Mouse (Mus musculus) heart, embryonic 10.5 days (tissue): ENCODE results near the gene Wee2. TPM values are rescaled to one million over a fixed set of nuclear protein-coding genes. Genes with fewer than 3 reads are reported as not detected.

Experiments
- DNase-seq: peaks from one replicate; pipeline ENCODE4 v3.0.0-alpha.2; 2017; ENCODE audit warnings: low spot score
- H3K27ac ChIP-seq: fragments of 300-500 bp; sonication (generic); 2 replicates; pipeline ENCODE4 v1.5.1; 2016; ENCODE audit warnings: mild to moderate bottlenecking
- H3K27me3 ChIP-seq: fragments of 300-500 bp; sonication (generic); 2 replicates; pipeline ENCODE4 v1.6.1; 2016; ENCODE audit warnings: mild to moderate bottlenecking; ENCODE audit not compliant: poor library complexity, insufficient read depth, severe bottlenecking
- H3K36me3 ChIP-seq: fragments of 300-500 bp; sonication (generic); 2 replicates; pipeline ENCODE4 v1.6.1; 2016; ENCODE audit warnings: mild to moderate bottlenecking, moderate library complexity
- H3K4me1 ChIP-seq: fragments of 300-500 bp; sonication (generic); 2 replicates; pipeline ENCODE4 v1.6.1; 2016; ENCODE audit warnings: mild to moderate bottlenecking
- H3K4me3 ChIP-seq: fragments of 300-500 bp; sonication (generic); 2 replicates; pipeline ENCODE4 v1.5.1; 2016; ENCODE audit warnings: mild to moderate bottlenecking, moderate library complexity
- H3K9me3 ChIP-seq: fragments of 300-500 bp; sonication (generic); 2 replicates; pipeline ENCODE4 v1.6.1; 2016; ENCODE audit warnings: mild to moderate bottlenecking, moderate library complexity
- WGBS: fragments of 180-500 bp; shearing (Covaris S2); methylation state at CpG from one replicate; pipeline ENCODE4 v1.1.7; 2016; 5-methylcytosine and 5-hydroxymethylcytosine counted together
- polyA plus RNA-seq: library from polyadenylated mRNA; unstranded; fragments of >200 nt; fragmentation: Nextera tagmentation; extraction: Ambion mirVana; gene quantifications from 2 replicates; pipeline ENCODE4 v1.2.1, GENCODE M21; 2016

Gene Wee2
- 0.04 TPM in 1 of 2 replicates, not detected in the other for polyA plus RNA-seq

DNA sequence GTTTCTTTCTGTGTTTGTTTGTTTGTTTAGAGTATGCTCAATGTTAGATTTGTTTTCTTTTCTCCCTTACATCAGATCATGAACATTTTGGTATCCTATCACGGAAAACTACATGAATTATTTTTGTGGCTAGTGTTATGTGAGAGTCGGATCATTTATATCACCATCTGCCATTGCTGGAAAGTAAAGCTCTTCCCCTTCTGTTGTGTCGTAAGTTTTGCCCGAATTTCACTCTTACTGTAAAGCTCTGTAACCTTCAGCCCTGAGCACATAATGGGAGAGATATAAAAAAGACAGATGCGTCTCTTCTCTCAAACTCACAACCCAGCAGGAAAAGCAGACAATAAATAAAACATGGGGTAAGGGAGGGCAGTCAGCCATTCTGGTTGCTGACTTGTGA lies at the start of gene Wee2:
Gene Wee2, plus strand, starts transcription at position 153 of the 400 bp plus-strand sequence.
- H3K27me3 ChIP-seq, result peaks cover 23% of the 10 kb centered on the region
- H3K9me3 ChIP-seq, result no peaks in the 10 kb centered on the region
- 77% methylated on average over 5 of the region's 5 CpGs for WGBS
- DNase-seq, result no peak
- peaks cover 5% of the 10 kb centered on the region; the same call in 1 of the 2 replicates for H3K4me1 ChIP-seq
- H3K27ac ChIP-seq, result no peak within 1 kb of the TSS
- no peaks in the 10 kb centered on the region for H3K36me3 ChIP-seq
- no peak within 1 kb of the TSS for H3K4me3 ChIP-seq

- 72% methylated on average over 1 of the region's 1 CpGs for WGBS
- Histone ChIP-seq H3K36me3 (0 out of 2 replicates have a peak, but pooled peaks cover 3% of the 10 kb centered on the region), H3K4me1 (peaks cover 9% of the 10 kb centered on the region; the same call in 1 of the 2 replicates), H3K9me3 (no peaks in the 10 kb centered on the region), H3K27me3 (no peaks in the 10 kb centered on the region), H3K4me3 (no peak overlapping the region), H3K27ac (no peak overlapping the region)
- DNase-seq, result no peak
Observed at GRCm38 (mm10) chr6:40390975-40391374, 47.9 kb upstream of the Wee2 start.

DNA sequence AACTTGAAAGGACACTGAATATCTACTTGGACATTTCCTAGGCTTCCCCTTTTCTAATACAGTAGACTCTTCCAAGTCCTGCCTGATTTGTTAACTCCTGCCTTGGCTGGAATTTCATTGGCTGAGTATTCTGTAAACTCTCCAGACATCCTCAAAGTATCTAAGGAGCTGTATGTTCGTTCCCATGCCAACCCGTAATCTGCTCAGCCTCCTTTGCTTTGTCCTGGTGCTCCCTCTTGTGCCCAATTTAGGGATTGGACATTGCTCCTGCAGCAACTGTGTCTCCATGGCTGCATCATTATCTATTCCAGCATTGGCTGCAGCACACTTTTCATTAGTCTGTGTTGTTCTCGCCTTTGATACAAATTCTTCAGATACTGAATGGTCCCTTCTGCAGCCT lies 45.7 kb upstream of the Wee2 start:
- peak; percentile 79 for DNase-seq
- Histone ChIP-seq H3K9me3 (no peaks in the 10 kb centered on the region), H3K4me1 (peaks cover 6% of the 10 kb centered on the region; the same call in 1 of the 2 replicates), H3K4me3 (no peak overlapping the region), H3K27ac (no peak overlapping the region), H3K27me3 (no peaks in the 10 kb centered on the region), H3K36me3 (peaks cover 14% of the 10 kb centered on the region)
- WGBS, result 28% methylated on average over 3 of the region's 3 CpGs

DNA sequence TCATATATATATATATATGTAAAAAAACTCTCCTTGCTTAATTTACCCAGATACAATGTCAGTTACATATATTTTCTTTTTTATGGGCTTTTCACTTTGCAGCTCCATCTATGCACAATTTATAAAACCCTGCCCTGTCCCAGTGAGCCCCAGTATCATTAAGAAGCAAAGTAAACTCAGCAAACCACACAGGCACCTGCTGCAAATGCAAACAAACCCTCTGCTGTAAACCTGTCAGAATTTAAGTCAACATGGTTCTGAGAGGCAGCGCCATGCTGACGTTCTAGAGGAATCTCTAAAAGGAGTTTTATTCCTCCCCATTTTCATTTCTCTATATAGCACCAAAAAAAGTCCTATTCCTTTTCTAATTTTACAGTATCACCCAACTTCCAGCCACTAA lies 36.9 kb upstream of the Wee2 start:
- Histone ChIP-seq H3K27ac (no peak overlapping the region), H3K27me3 (no peaks in the 10 kb centered on the region), H3K36me3 (peaks cover 68% of the 10 kb centered on the region), H3K9me3 (no peaks in the 10 kb centered on the region), H3K4me3 (no peak overlapping the region), H3K4me1 (no peaks in the 10 kb centered on the region)
- DNase-seq, result no peak
- WGBS, result 89% methylated on average over 2 of the region's 2 CpGs

- no peak for DNase-seq
- Histone ChIP-seq H3K27ac (no peak overlapping the region), H3K27me3 (no peaks in the 10 kb centered on the region), H3K4me3 (no peak overlapping the region), H3K36me3 (peaks cover 58% of the 10 kb centered on the region), H3K4me1 (no peaks in the 10 kb centered on the region), H3K9me3 (no peaks in the 10 kb centered on the region)
- WGBS, result 84% methylated on average over 4 of the region's 4 CpGs
Observed at GRCm38 (mm10) chr6:40403640-40404285, 35.1 kb upstream of the Wee2 start.

DNA sequence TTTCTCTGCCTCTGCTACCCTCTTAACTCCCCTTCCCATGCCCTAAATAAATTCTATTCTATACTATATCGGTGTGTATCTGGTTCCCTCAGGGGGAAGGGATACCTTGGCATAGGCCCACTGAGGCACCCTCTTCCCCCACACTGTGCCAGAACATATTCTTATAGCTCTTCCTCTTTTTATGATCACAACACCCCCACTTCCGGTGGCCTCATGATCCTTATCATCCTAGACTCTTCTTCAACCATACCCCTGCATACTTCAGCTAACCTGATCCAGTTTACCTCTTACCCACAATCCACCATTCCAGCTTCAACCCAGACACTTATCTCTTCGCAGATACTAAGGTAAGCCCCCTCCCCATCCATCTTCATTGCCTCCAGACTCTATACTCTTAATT lies 27.8 kb upstream of the Wee2 start:
- no peak for DNase-seq
- WGBS, result 84% methylated on average over 3 of the region's 3 CpGs
- Histone ChIP-seq H3K27ac (no peak overlapping the region), H3K9me3 (no peaks in the 10 kb centered on the region), H3K36me3 (peaks cover 19% of the 10 kb centered on the region), H3K4me1 (no peaks in the 10 kb centered on the region), H3K4me3 (no peak overlapping the region), H3K27me3 (no peaks in the 10 kb centered on the region)

DNA sequence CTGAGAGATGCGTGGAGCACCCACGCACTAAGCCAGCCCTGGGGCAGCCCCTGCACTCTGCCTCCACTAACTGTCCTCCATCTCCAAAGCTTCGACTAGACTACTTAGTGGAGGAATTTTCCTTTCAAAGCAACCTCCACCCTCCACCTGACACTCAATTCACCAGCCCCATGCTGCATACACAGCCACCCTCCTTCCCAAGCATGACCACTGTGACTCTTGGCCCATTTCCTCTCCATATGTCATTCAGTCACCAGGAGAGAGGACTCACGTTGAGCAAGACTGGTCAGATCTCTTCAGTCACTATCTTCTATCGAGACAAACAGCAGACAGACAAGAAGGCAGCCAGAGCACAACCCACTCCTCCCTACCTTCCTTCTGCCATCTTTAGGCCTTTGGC lies 25.8 kb upstream of the Wee2 start:
- WGBS, result 82% methylated on average over 5 of the region's 5 CpGs
- no peaks in the 10 kb centered on the region for H3K27me3 ChIP-seq
- H3K27ac ChIP-seq, result no peak overlapping the region
- peaks cover 5% of the 10 kb centered on the region; the same call in 1 of the 2 replicates for H3K36me3 ChIP-seq
- H3K4me3 ChIP-seq, result no peak overlapping the region
- no peaks in the 10 kb centered on the region for H3K9me3 ChIP-seq
- no peaks in the 10 kb centered on the region for H3K4me1 ChIP-seq
- no peak for DNase-seq

- DNase-seq, result no peak
- H3K4me3 ChIP-seq, result no peak overlapping the region
- H3K27me3 ChIP-seq, result no peaks in the 10 kb centered on the region
- 92% methylated on average over 3 of the region's 3 CpGs for WGBS
- H3K9me3 ChIP-seq, result no peaks in the 10 kb centered on the region
- H3K27ac ChIP-seq, result no peak overlapping the region
- H3K36me3 ChIP-seq, result peaks cover 4% of the 10 kb centered on the region; the same call in 1 of the 2 replicates
- no peaks in the 10 kb centered on the region for H3K4me1 ChIP-seq
Observed at GRCm38 (mm10) chr6:40413565-40413964, 25.3 kb upstream of the Wee2 start.

DNA sequence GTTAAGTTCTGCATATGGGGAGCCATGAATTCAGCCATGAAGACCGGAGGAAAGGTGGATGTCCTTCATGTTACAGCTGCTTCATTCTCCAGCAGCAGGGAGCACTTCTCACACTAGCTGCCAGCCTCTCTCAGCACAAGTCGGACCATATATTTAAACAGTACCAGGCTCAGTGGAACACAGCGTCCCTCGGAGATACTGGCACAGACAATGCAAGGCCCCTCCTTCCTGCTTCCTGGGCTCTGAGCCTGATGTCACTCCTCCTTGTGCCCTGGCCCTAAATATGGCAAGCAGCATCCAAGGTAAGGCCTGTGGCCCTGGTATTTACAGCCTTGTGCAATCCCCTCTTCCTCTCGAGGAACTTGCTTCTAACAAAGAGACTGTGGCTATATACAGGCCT lies 23.1 kb upstream of the Wee2 start:
- H3K4me1 ChIP-seq, result no peaks in the 10 kb centered on the region
- DNase-seq, result no peak
- no peak overlapping the region for H3K27ac ChIP-seq
- H3K27me3 ChIP-seq, result no peaks in the 10 kb centered on the region
- H3K9me3 ChIP-seq, result no peaks in the 10 kb centered on the region
- no peak overlapping the region for H3K4me3 ChIP-seq
- WGBS, result 81% methylated on average over 5 of the region's 5 CpGs
- no peaks in the 10 kb centered on the region for H3K36me3 ChIP-seq

GRCm38 (mm10) chr6:40418386-40418785 lies 20.5 kb upstream of the Wee2 start:
- WGBS, result 95% methylated on average over 4 of the region's 4 CpGs
- Histone ChIP-seq H3K27ac (no peak overlapping the region), H3K4me3 (no peak overlapping the region), H3K27me3 (no peaks in the 10 kb centered on the region), H3K4me1 (no peaks in the 10 kb centered on the region), H3K36me3 (no peaks in the 10 kb centered on the region), H3K9me3 (no peaks in the 10 kb centered on the region)
- DNase-seq, result no peak

DNA sequence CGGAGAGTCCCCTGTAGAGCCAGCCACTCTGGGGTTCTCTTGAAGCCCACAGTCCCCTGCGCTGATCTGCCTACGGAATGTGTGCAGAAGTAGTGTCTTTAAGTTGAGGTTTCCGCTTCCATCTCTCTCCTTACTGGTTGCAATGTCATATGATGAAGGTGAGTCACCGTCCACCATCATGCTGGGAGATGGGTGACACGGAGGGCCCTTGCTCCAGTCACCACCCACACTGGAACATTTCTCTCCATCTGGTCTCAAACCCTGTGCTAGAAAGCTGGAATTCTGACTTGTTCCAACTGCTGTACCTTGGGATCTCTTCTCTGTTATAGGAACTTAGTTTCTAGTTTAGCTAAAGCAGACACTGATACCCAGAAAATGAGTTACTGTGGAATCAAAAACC lies 17.8 kb upstream of the Wee2 start:
- H3K27ac ChIP-seq, result no peak overlapping the region
- WGBS, result 89% methylated on average over 6 of the region's 6 CpGs
- H3K36me3 ChIP-seq, result no peaks in the 10 kb centered on the region
- H3K27me3 ChIP-seq, result no peaks in the 10 kb centered on the region
- H3K9me3 ChIP-seq, result no peaks in the 10 kb centered on the region
- no peak for DNase-seq
- no peaks in the 10 kb centered on the region for H3K4me1 ChIP-seq
- no peak overlapping the region for H3K4me3 ChIP-seq

GRCm38 (mm10) chr6:40423013-40423412 lies 15.9 kb upstream of the Wee2 start:
- Histone ChIP-seq H3K9me3 (no peaks in the 10 kb centered on the region), H3K4me1 (no peaks in the 10 kb centered on the region), H3K4me3 (no peak overlapping the region), H3K36me3 (no peaks in the 10 kb centered on the region), H3K27ac (no peak overlapping the region), H3K27me3 (no peaks in the 10 kb centered on the region)
- 86% methylated on average over 1 of the region's 1 CpGs for WGBS
- no peak for DNase-seq

GRCm38 (mm10) chr6:40423774-40424173 lies 15.1 kb upstream of the Wee2 start:
- Histone ChIP-seq H3K27me3 (no peaks in the 10 kb centered on the region), H3K4me1 (no peaks in the 10 kb centered on the region), H3K4me3 (no peak overlapping the region), H3K9me3 (no peaks in the 10 kb centered on the region), H3K27ac (no peak overlapping the region), H3K36me3 (no peaks in the 10 kb centered on the region)
- WGBS, result 46% methylated on average over 1 of the region's 1 CpGs
- no peak for DNase-seq

- H3K36me3 ChIP-seq, result no peaks in the 10 kb centered on the region
- DNase-seq, result no peak
- 80% methylated on average over 7 of the region's 7 CpGs for WGBS
- H3K4me3 ChIP-seq, result no peak overlapping the region
- no peaks in the 10 kb centered on the region for H3K9me3 ChIP-seq
- H3K27ac ChIP-seq, result no peak overlapping the region
- no peaks in the 10 kb centered on the region for H3K27me3 ChIP-seq
- no peaks in the 10 kb centered on the region for H3K4me1 ChIP-seq
Observed at GRCm38 (mm10) chr6:40427441-40427840, 11.4 kb upstream of the Wee2 start.
